Mouse (Mus musculus) heart, embryonic 16.5 days (tissue): Measurements from ENCODE around the gene Pcgf2. TPM values are rescaled to one million over a fixed set of nuclear protein-coding genes. Genes with fewer than 3 reads are reported as not detected.
A peak's percentile ranks its signal among the peaks of the same experiment; 100 is the strongest.
"Not testable (repeated sequence)": the region's sequence is repeated elsewhere in the genome, so short reads cannot be mapped to it uniquely, and the experiment has no call there.

ENCODE experiments used
- ATAC-seq: fragments of 200-750 bp; cut with Nextera tagmentation; replicated peaks from 2 replicates; pipeline ENCODE4 v1.8.0; 2017; ENCODE audit warnings: moderate number of reproducible peaks; ENCODE audit not compliant: insufficient read depth, low FRiP score; ENCODE audit errors: extremely low read depth
- H3K27ac ChIP-seq: fragments of 300-500 bp; sonication (generic); 2 replicates; pipeline ENCODE4 v1.5.1; 2014; ENCODE audit warnings: mild to moderate bottlenecking, low read length, control low read depth, moderate library complexity
- H3K27me3 ChIP-seq: fragments of 300-500 bp; sonication (generic); 2 replicates; pipeline ENCODE4 v1.6.1; 2014; ENCODE audit warnings: low read length, mixed read lengths; ENCODE audit not compliant: control insufficient read depth, insufficient read depth
- H3K36me3 ChIP-seq: fragments of 300-500 bp; sonication (generic); 2 replicates; pipeline ENCODE4 v1.6.1; 2014; ENCODE audit not compliant: control insufficient read depth, insufficient read depth
- H3K4me1 ChIP-seq: fragments of 300-500 bp; sonication (generic); 2 replicates; pipeline ENCODE4 v1.6.1; 2014; ENCODE audit warnings: low read length, mixed read lengths; ENCODE audit not compliant: control insufficient read depth, insufficient read depth
- H3K4me2 ChIP-seq: fragments of 300-500 bp; sonication (generic); 2 replicates; pipeline ENCODE4 v1.6.1; 2014; ENCODE audit warnings: low read depth, mild to moderate bottlenecking, control low read depth, low read length
- H3K4me3 ChIP-seq: fragments of 300-500 bp; sonication (generic); 2 replicates; pipeline ENCODE4 v1.5.1; 2014; ENCODE audit warnings: mild to moderate bottlenecking, control low read depth, low read length
- H3K9ac ChIP-seq: fragments of 300-500 bp; sonication (generic); 2 replicates; pipeline ENCODE4 v1.6.1; 2014; ENCODE audit warnings: low read length, control low read depth
- H3K9me3 ChIP-seq: fragments of 300-500 bp; sonication (generic); replicated peaks from 2 replicates; pipeline ENCODE4 v1.6.1; 2016; ENCODE audit warnings: low read length; ENCODE audit not compliant: control insufficient read depth
- WGBS: fragments of 180-500 bp; shearing (Covaris S2); extraction: QIAGEN DNeasy Blood & Tissue Kit; methylation state at CpG from one replicate; pipeline ENCODE4 v1.1.7; 2014; 5-methylcytosine and 5-hydroxymethylcytosine counted together
- polyA plus RNA-seq: library from polyadenylated mRNA; unstranded; fragments of >200 nt; fragmentation: Nextera tagmentation; extraction: Ambion mirVana; gene quantifications from 2 replicates; pipeline ENCODE4 v1.2.1, GENCODE M21; 2015

Gene Pcgf2
- polyA plus RNA-seq, 1 experiment from 2014 or later, result 11.4 TPM

DNA sequence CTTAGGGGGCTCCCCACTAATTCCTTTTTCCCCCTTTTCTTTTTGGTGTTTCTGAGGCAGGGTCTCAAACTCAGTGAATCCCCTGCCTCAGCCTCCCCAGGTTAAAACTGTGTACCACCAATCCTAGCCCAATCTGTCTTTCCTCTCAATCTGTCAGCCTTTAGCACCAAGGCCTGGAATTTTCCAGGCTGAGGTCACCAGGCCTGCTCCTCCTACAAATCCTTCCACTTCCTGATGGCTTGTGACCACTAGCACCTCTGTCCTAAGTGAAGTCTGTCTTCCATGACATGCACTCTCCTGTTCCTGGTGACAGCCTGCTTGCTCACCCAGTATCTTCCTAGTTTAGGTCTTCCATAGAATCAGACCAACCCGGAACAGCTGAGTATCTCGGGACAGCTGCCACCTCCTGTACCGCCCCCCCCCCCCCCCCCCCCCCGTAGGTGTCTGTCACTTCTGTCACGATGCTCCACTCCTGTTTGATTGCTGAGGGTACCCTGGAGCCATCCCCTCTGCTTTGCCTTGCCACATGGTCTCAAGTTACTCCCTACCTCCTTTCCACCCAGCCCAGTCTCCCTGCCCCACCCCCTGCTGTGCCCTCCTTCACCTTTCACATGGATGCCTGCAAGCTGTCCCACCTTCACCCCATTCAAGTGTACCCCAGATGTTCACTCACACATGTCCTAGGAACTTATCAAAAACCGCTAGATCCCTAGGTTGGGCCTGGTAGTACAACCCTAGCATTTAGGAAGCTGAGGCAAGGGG is 42.9 kb downstream of the Pcgf2 start:
- 0 out of 2 replicates have a peak overlapping the region, but pooled peaks have one; percentile 22 for H3K27ac ChIP-seq
- H3K4me3 ChIP-seq, result no peak overlapping the region
- no peaks in the 10 kb centered on the region for H3K9me3 ChIP-seq
- 39% methylated on average over 4 of the region's 6 CpGs for WGBS
- H3K27me3 ChIP-seq, result no peaks in the 10 kb centered on the region
- H3K4me2 ChIP-seq, result no peak overlapping the region
- H3K9ac ChIP-seq, result 0 out of 2 replicates have a peak overlapping the region, but pooled peaks have one; percentile 37
- no peaks in the 10 kb centered on the region for H3K36me3 ChIP-seq
- ATAC-seq, result no peak
- peaks cover 40% of the 10 kb centered on the region for H3K4me1 ChIP-seq

- H3K27ac ChIP-seq, result no peak overlapping the region
- no peaks in the 10 kb centered on the region for H3K9me3 ChIP-seq
- WGBS, result 74% methylated on average over 14 of the region's 14 CpGs
- H3K36me3 ChIP-seq, result no peaks in the 10 kb centered on the region
- H3K27me3 ChIP-seq, result no peaks in the 10 kb centered on the region
- H3K4me3 ChIP-seq, result no peak overlapping the region
- ATAC-seq, result no peak
- peaks cover 32% of the 10 kb centered on the region for H3K4me1 ChIP-seq
- H3K4me2 ChIP-seq, result no peak overlapping the region
- H3K9ac ChIP-seq, result no peak overlapping the region
These were observed 43.9 kb downstream of the Pcgf2 start for GRCm38 (mm10) chr11:97656269-97656971.

GRCm38 (mm10) chr11:97654210-97654609 is 46.1 kb downstream of the Pcgf2 start:
- Histone ChIP-seq H3K4me2 (no peak overlapping the region), H3K4me1 (peaks cover 19% of the 10 kb centered on the region), H3K4me3 (no peak overlapping the region), H3K9me3 (no peaks in the 10 kb centered on the region), H3K36me3 (no peaks in the 10 kb centered on the region), H3K27ac (no peak overlapping the region), H3K27me3 (no peaks in the 10 kb centered on the region), H3K9ac (no peak overlapping the region)
- no peak for ATAC-seq
- WGBS, result 82% methylated on average over 2 of the region's 2 CpGs

DNA sequence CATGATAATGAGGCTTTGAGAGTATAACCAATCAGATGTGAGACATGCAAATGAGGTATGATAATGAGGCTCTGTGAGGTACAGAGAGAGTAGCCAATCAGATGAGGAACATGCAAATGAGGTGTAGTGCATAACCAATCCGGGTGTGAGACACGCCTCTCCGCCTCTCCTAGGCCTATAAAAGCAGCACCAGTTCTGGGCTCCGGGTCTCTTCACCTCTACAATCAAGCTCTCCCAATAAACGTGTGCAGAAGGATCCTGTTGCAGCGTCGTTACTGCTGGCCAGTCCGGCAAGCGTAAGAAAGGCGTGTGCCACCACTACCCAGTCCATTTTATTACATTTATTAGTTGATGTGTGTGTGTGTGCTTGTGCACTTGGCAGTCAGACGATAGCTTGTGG is 46.9 kb downstream of the Pcgf2 start:
- not testable (repeated sequence) for H3K27ac ChIP-seq, H3K27me3 ChIP-seq, H3K9me3 ChIP-seq, ATAC-seq, H3K36me3 ChIP-seq, H3K9ac ChIP-seq, H3K4me3 ChIP-seq, H3K4me2 ChIP-seq
- 91% methylated on average over 11 of the region's 11 CpGs for WGBS
- peaks cover 10% of the 10 kb centered on the region for H3K4me1 ChIP-seq

- Histone ChIP-seq H3K4me1 (no peaks in the 10 kb centered on the region), H3K4me2 (no peak overlapping the region), H3K4me3 (no peak overlapping the region), H3K9ac (no peak overlapping the region), H3K27me3 (no peaks in the 10 kb centered on the region), H3K27ac (no peak overlapping the region), H3K9me3 (no peaks in the 10 kb centered on the region), H3K36me3 (no peaks in the 10 kb centered on the region)
- ATAC-seq, result no peak
- 63% methylated on average over 5 of the region's 5 CpGs for WGBS
These were observed 50.0 kb downstream of the Pcgf2 start for GRCm38 (mm10) chr11:97650341-97650740.

- H3K4me2 ChIP-seq, H3K27me3 ChIP-seq, H3K4me3 ChIP-seq, H3K9me3 ChIP-seq, H3K4me1 ChIP-seq, ATAC-seq, H3K27ac ChIP-seq, H3K9ac ChIP-seq, H3K36me3 ChIP-seq: not testable (repeated sequence)
- WGBS, result 84% methylated on average over 3 of the region's 4 CpGs
These were observed 51.8 kb downstream of the Pcgf2 start for GRCm38 (mm10) chr11:97648541-97648940.

GRCm38 (mm10) chr11:97644834-97645233 is 55.5 kb downstream of the Pcgf2 start:
- H3K9me3 ChIP-seq, result peaks cover 3% of the 10 kb centered on the region
- H3K4me2 ChIP-seq, result no peak overlapping the region
- H3K4me1 ChIP-seq, result no peaks in the 10 kb centered on the region
- 4% methylated on average over 6 of the region's 6 CpGs for WGBS
- H3K36me3 ChIP-seq, result no peaks in the 10 kb centered on the region
- no peak overlapping the region for H3K27ac ChIP-seq
- H3K27me3 ChIP-seq, result no peaks in the 10 kb centered on the region
- no peak for ATAC-seq
- no peak overlapping the region for H3K4me3 ChIP-seq
- H3K9ac ChIP-seq, result no peak overlapping the region

DNA sequence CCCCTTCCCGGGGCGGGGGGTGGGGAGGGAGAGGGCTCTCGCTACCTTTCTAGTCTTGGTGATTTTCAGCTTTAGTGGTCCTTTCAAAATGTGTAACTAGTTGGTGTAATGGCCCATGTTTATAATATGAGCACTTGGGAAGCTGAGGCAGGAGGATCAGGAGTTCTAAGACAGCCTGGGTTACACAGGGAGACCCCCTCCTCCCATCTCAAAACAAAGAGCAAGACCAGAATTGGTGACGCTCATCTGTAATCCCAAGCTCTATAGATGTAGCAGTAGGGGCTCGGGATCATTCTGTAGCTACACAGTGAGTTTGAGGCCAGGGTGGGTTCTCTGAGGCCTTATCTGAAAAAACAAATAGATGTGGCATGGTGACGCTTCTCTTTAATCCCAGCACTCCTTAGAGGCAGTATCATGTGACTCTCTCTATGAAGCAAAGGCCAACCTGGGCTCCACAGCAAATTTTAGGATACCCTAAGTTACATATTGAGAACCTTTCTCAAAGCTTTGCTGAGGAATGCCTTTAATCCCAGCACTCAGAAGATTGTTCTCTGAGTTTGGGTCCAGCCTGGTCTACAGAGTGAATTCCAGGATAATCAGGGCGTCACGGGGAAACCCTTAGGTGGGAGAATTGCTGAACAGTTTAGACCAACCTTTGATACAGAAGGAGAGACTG is 56.8 kb downstream of the Pcgf2 start:
- Histone ChIP-seq H3K36me3 (no peaks in the 10 kb centered on the region), H3K4me3 (no peak overlapping the region), H3K27me3 (no peaks in the 10 kb centered on the region), H3K9ac (no peak overlapping the region), H3K9me3 (peaks cover 3% of the 10 kb centered on the region), H3K4me2 (no peak overlapping the region), H3K27ac (no peak overlapping the region), H3K4me1 (no peaks in the 10 kb centered on the region)
- ATAC-seq, result no peak
- WGBS, result 72% methylated on average over 8 of the region's 8 CpGs

DNA sequence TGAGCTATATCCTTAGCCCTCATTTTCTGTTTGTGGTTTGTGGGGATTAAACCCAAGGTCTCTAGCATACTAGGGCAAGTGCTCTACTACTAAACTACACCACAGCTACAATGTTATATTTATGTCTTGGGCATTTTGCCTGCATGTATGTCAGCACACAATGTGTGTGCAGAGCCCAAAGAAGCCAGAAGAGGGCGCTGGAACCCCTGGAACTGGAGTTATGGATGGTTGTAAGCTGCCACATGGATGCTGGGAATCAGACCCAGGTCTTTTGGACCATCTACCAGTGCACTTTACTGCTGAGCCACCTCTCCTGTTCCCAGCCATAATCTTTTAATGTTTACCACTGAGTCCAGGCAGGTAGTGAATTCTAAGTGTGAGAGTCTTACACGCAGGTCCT is 57.6 kb downstream of the Pcgf2 start:
- Histone ChIP-seq H3K9me3 (peaks cover 3% of the 10 kb centered on the region), H3K36me3 (no peaks in the 10 kb centered on the region), H3K27ac (no peak overlapping the region), H3K4me3 (no peak overlapping the region), H3K4me1 (no peaks in the 10 kb centered on the region), H3K27me3 (no peaks in the 10 kb centered on the region), H3K9ac (no peak overlapping the region), H3K4me2 (no peak overlapping the region)
- no peak for ATAC-seq
- WGBS, result 54% methylated on average over 2 of the region's 2 CpGs
